Mouse (Mus musculus) ovary, postnatal 36 days (tissue): ENCODE data around the gene Wfdc16.

Experiments used
- DNase-seq: peaks from one replicate; pipeline ENCODE4 v3.0.0; 2022; ENCODE audit warnings: low spot score, mixed read lengths

Wfdc16 gene

DNA sequence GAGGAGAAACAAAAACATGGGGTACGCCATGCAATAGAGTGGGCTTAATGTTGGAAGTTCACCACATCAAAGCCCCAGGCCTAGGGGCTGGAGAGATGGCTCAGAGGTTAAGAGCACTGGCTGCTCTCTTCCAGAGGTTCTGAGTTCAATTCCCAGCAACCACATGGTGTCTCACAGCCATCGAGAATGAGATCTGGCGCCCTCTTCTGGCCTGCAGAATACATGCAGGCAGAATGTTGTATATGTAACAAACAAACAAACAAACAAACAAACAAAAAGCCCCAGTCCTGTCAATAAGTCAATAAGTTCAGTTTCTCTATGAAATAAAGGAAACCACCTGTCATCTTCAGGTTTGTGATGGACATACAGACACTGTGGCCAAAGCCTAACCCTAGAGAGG, 38.4 kb downstream of the Wfdc16 start:
- DNase-seq = no peak

DNA sequence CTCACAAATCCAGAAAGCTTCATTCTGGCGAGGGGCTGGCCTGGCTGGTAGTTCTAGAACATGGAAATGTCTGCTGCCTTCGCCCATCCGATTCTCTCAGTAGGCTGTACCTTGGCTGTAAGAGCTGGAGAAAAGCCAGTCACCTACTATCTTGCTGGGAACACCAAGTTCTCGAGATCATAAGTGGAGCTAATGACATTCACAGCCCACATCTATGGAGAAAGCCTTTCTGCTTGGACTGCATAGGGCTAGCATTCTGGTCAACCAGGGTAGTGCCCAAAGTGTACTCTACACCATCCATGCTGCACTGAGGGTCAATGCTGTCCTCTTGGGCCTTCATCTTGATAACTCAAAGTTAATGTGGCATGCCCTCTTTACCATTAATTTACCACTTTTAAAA, 45.1 kb downstream of the Wfdc16 start, which contains the start of gene Eppin:
Eppin (minus strand) TSS at position 101 of the 400 bp plus-strand sequence.
- DNase-seq = no peak

DNA sequence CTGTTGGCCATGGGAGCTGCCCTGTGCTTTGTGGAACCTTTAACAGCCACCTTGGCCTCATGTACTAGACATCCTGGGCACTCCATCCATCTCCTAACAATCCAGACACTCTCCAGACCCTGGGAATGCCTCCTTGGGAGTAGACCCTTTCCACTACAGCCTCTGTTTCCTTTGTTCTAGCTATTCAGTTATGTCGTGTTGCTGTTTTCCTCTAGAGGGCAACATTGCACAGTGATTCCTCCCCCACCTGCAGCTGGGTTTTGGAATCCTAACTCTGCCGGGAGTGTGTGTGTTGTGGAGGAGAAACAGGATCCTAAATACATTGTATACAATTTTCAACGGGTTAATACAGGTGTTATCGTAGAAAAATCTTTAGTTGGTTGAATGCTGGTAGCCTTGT, 46.6 kb downstream of the Wfdc16 start:
- no peak for DNase-seq

DNA sequence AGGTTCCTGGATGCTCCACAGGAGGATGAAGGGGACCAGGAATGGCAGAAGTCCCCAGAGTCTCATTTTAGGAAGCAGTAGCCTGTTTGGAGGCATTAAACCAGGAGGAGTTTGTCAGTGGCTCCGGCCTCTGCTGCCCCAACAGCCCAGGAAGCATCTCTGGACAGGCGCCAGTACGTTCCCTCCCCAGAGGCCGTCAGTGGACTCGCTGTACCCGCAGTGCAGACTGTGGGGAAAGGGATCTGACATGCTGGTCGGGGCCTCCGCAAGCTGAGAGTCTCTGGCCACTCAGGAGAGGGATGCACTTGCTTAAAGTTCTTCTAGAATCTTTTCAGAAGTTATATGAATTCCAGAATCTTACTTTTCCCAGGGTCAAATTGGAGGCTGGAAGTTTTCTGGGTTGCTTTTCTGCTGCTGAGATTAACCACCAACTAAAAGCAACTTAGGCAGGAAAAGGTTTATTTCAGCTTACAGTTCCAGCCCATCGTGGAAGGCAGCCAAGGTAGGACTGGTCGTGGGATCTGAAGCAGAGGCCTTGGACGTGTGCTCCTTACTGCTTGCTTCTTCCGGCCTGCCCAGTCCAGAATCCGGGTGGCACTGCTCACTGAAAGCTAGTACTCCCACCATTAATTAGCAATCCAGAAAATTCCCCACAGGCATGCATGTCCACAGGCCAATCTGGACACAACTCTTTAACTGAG, 53.4 kb downstream of the Wfdc16 start, which contains the start of gene Wfdc6a:
Wfdc6a (minus strand) TSS at position 423 of the 701 bp plus-strand sequence.
- peak; percentile 40 for DNase-seq
